Mouse (Mus musculus) olfactory bulb, adult 2 months (tissue): ENCODE results near the gene Fmn2.

Source experiments
- CTCF ChIP-seq: fragments of 200-500 bp; IDR thresholded peaks from 2 replicates; pipeline ENCODE4 v1.5.1; 2012; ENCODE audit warnings: low read depth, mild to moderate bottlenecking, low read length, moderate library complexity; ENCODE audit not compliant: insufficient read depth
- POLR2A ChIP-seq: fragments of 200-500 bp; IDR thresholded peaks from 2 replicates; pipeline ENCODE4 v1.6.1; 2012; ENCODE audit warnings: mild to moderate bottlenecking, low read depth, low read length, moderate library complexity; ENCODE audit not compliant: insufficient read depth

DNA sequence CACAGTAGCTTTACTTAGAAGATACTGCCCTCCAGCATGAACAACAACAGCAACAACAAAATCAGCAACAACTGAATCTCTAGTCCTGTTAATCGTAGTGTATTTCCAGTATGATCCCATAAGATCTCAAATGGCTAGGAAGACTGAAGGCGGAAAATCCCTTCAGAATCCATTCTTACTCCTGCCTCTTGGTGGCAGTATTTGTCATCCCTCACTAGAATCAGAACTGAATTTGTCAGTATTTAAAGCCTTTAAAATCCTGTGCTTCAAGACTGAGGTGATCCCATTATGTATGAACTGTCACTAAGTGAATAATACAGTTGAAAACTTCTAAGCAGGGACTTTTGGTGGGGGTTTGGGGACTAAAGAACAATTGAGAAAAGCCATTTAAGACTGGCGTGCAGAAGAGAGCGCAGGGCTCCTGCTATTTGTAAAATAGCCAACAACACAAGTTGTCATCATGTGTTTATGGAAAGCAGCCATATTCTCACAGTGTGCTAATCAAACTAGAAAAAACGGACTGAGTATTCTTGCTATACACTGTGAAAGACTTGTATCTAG, 90.9 kb downstream of the Fmn2 start:
- no peak for TF ChIP-seq CTCF
- no peak for TF ChIP-seq POLR2A
